Mouse (Mus musculus) lung, adult 2 months (tissue): Measurements from ENCODE around the gene Spata5.

Experiments used
- CTCF ChIP-seq: fragments of 200-500 bp; IDR thresholded peaks from 2 replicates; pipeline ENCODE4 v1.5.1; 2011; ENCODE audit warnings: mild to moderate bottlenecking, low read length, control low read depth; ENCODE audit not compliant: insufficient read depth
- POLR2A ChIP-seq: fragments of 200-500 bp; IDR thresholded peaks from 2 replicates; pipeline ENCODE4 v1.6.1; 2011; ENCODE audit warnings: low read depth, mild to moderate bottlenecking, control low read depth, low read length, borderline replicate concordance; ENCODE audit errors: extremely low read depth

GRCm38 (mm10) chr3:37596519-37596918 is 176.8 kb downstream of the Spata5 start:
- TF ChIP-seq CTCF, result no peak
- no peak for TF ChIP-seq POLR2A
